Mouse (Mus musculus) spleen, adult 2 months (tissue): ENCODE measurements around the gene Hesx1.

Experiments used
- CTCF ChIP-seq: fragments of 200-500 bp; IDR thresholded peaks from 2 replicates; pipeline ENCODE4 v1.5.1; 2011; ENCODE audit warnings: mild to moderate bottlenecking, inconsistent platforms; ENCODE audit not compliant: insufficient read depth, insufficient read length, insufficient replicate concordance; ENCODE audit errors: extremely low read depth
- POLR2A ChIP-seq: fragments of 200-500 bp; IDR thresholded peaks from 2 replicates; pipeline ENCODE4 v1.6.1; 2011; ENCODE audit warnings: low read depth, low read length, inconsistent platforms

- TF ChIP-seq CTCF, result peak; percentile 20; the same call in 1 of the 2 replicates
- TF ChIP-seq POLR2A, result no peak
These were observed at the start of gene Hesx1 for GRCm38 (mm10) chr14:26994211-26994741.
